Mouse (Mus musculus): ENCODE data around the gene Prokr1. TPM values are rescaled to one million over a fixed set of nuclear protein-coding genes. Genes with fewer than 3 reads are reported as not detected.

Gene Prokr1
- not detected for total RNA-seq (2023)

GRCm38 (mm10) chr6:87590394-87591281 is at the start of gene Prokr1:
Prokr1 (minus strand) TSS chr6:87590743.

DNA sequence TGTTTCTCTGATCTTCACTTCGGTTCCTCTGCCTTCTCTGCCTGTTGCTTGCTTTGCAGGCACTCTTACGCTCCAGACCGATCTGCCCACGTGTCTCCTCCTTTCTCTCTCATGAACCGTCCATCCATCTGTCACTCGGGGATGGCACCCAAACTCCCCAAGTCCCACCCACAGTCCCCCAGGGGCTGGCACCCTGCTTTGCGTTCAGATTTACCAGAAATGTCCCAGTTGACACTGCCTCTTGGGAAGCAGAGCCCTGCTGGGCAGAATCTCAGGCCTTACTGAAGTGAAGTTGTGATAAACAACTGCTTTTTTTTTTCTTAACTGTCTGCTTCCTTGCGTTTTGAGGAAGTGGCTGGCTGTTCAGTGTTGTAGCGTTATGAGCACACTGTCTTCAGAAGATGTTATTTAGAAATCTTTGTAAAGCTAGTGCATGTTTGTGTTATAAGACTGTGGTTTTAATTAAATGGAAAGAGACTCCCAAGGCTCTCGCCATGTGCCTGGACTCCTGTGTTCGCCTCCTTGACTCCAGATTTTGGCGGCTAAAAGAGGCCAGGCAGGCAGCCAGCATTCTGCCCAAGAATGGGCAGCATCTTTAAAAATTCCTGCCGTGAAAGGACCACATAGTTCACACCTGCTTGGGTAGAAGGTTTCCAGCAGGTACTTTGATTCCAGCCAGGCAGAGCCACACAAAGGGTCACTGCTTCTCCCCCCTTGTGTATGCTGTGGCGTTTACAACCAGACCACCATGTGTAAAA is 57.4 kb downstream of the Prokr1 start, which contains the start of gene Arhgap25:
TSS of gene Arhgap25 (minus strand) at position 307 of the 758 bp plus-strand sequence.

Other genes starting within 250 kb of the Prokr1 start
- not detected for gene Gkn1, start 239.8 kb downstream of the Prokr1 start, total RNA-seq (2023)
- gene Gkn2, start 217.4 kb downstream of the Prokr1 start, total RNA-seq (2023): not detected
- not detected for gene Gkn3, start 201.8 kb downstream of the Prokr1 start, total RNA-seq (2023)
- not detected for gene Bmp10, start 161.7 kb downstream of the Prokr1 start, total RNA-seq (2023)
- gene Arhgap25, start 57.5 kb downstream of the Prokr1 start, total RNA-seq (2023): 87.8 TPM
- gene Aplf, start 81.5 kb upstream of the Prokr1 start, total RNA-seq (2023): 4.2 TPM
- gene Efcc1, start 140.1 kb upstream of the Prokr1 start, total RNA-seq (2023): not detected
- gene Gp9, start 187.3 kb upstream of the Prokr1 start, total RNA-seq (2023): not detected
- gene Rab43, start 221.4 kb upstream of the Prokr1 start, total RNA-seq (2023): 29.6 TPM
- gene Gm45140, start 245.1 kb upstream of the Prokr1 start, total RNA-seq (2023): 5.3 TPM
- 107 TPM for gene Isy1, start 248.1 kb upstream of the Prokr1 start, total RNA-seq (2023)